Mouse (Mus musculus) intestine, postnatal 0 days (tissue): ENCODE results near the gene Zranb3. TPM values are rescaled to one million over a fixed set of nuclear protein-coding genes. Genes with fewer than 3 reads are reported as not detected.
A peak's percentile ranks its signal among the peaks of the same experiment; 100 is the strongest.

Experiments
- ATAC-seq: fragments of 200-750 bp; cut with Nextera tagmentation; 2 replicates; pipeline ENCODE4 v1.8.0; 2017; ENCODE audit warnings: mild to moderate bottlenecking, moderate TSS enrichment, moderate library complexity
- H3K27ac ChIP-seq: fragments of 300-500 bp; sonication (generic); 2 replicates; pipeline ENCODE4 v1.5.1; 2014; ENCODE audit warnings: mild to moderate bottlenecking, low read depth, low read length, moderate library complexity
- H3K27me3 ChIP-seq: fragments of 300-500 bp; sonication (generic); replicated peaks from 2 replicates; pipeline ENCODE4 v1.6.1; 2014; ENCODE audit warnings: low read length, mixed read lengths; ENCODE audit not compliant: control insufficient read depth, insufficient read depth
- H3K36me3 ChIP-seq: fragments of 300-500 bp; sonication (generic); 2 replicates; pipeline ENCODE4 v1.6.1; 2014; ENCODE audit warnings: mild to moderate bottlenecking, moderate library complexity; ENCODE audit not compliant: control insufficient read depth, insufficient read depth
- H3K4me1 ChIP-seq: fragments of 300-500 bp; sonication (generic); replicated peaks from 2 replicates; pipeline ENCODE4 v1.6.1; 2014; ENCODE audit warnings: antibody characterized with exemption, low read length, mixed read lengths; ENCODE audit not compliant: control insufficient read depth, insufficient read depth
- H3K4me2 ChIP-seq: fragments of 300-500 bp; sonication (generic); replicated peaks from 2 replicates; pipeline ENCODE4 v1.6.1; 2014; ENCODE audit warnings: low read depth, mild to moderate bottlenecking, moderate library complexity
- H3K4me3 ChIP-seq: fragments of 300-500 bp; sonication (generic); 2 replicates; pipeline ENCODE4 v1.5.1; 2014; ENCODE audit warnings: low read depth, low read length
- H3K9ac ChIP-seq: fragments of 300-500 bp; sonication (generic); 2 replicates; pipeline ENCODE4 v1.6.1; 2014; ENCODE audit warnings: mild to moderate bottlenecking, low read depth, low read length
- H3K9me3 ChIP-seq: fragments of 300-500 bp; sonication (generic); 2 replicates; pipeline ENCODE4 v1.6.1; 2016; ENCODE audit warnings: mixed run types; ENCODE audit not compliant: control insufficient read depth
- CTCF ChIP-seq: sonication (generic); IDR thresholded peaks from 2 replicates; pipeline ENCODE4 v1.5.1; 2016; ENCODE audit warnings: low read depth, mild to moderate bottlenecking, control low read depth, antibody characterized with exemption, moderate library complexity
- WGBS: fragments of 180-500 bp; shearing (Covaris S2); extraction: QIAGEN DNeasy Blood & Tissue Kit; methylation state at CpG from one replicate; pipeline ENCODE4 v1.1.7; 2014; 5-methylcytosine and 5-hydroxymethylcytosine counted together
- polyA plus RNA-seq: library from polyadenylated mRNA; unstranded; fragments of >200 nt; fragmentation: Nextera tagmentation; extraction: Ambion mirVana; gene quantifications from 2 replicates; pipeline ENCODE4 v1.2.1, GENCODE M21; 2015

Gene Zranb3
- polyA plus RNA-seq, 1 experiment from 2014 or later = 1.4 TPM

GRCm38 (mm10) chr1:128102251-128102640, 601 bp downstream of the Zranb3 start:
- Histone ChIP-seq H3K4me3 (peak overlapping the region; percentile 90), H3K4me1 (no peaks in the 10 kb centered on the region), H3K36me3 (no peaks in the 10 kb centered on the region), H3K9ac (no peak overlapping the region), H3K27me3 (no peaks in the 10 kb centered on the region), H3K4me2 (peak overlapping the region; percentile 75), H3K27ac (peak overlapping the region; percentile 71), H3K9me3 (no peaks in the 10 kb centered on the region)
- under 1% methylated on average over 15 of the region's 15 CpGs for WGBS
- no peak for TF ChIP-seq CTCF
- ATAC-seq = peak; percentile 6; the same call in 1 of the 2 replicates

GRCm38 (mm10) chr1:128098309-128098708, 4.5 kb downstream of the Zranb3 start:
- Histone ChIP-seq H3K9me3 (no peaks in the 10 kb centered on the region), H3K4me1 (no peaks in the 10 kb centered on the region), H3K36me3 (no peaks in the 10 kb centered on the region), H3K9ac (no peak overlapping the region), H3K4me3 (no peak overlapping the region), H3K27ac (no peak overlapping the region), H3K27me3 (no peaks in the 10 kb centered on the region), H3K4me2 (no peak overlapping the region)
- no peak for TF ChIP-seq CTCF
- 90% methylated on average over 1 of the region's 1 CpGs for WGBS
- no peak for ATAC-seq

GRCm38 (mm10) chr1:128094686-128095085, 8.2 kb downstream of the Zranb3 start:
- H3K9ac ChIP-seq = no peak overlapping the region
- no peak for ATAC-seq
- H3K4me3 ChIP-seq = no peak overlapping the region
- H3K4me2 ChIP-seq = no peak overlapping the region
- WGBS = 78% methylated on average over 2 of the region's 2 CpGs
- H3K27me3 ChIP-seq = no peaks in the 10 kb centered on the region
- TF ChIP-seq CTCF = no peak
- no peaks in the 10 kb centered on the region for H3K4me1 ChIP-seq
- no peaks in the 10 kb centered on the region for H3K9me3 ChIP-seq
- H3K36me3 ChIP-seq = no peaks in the 10 kb centered on the region; the same call in 1 of the 2 replicates
- no peak overlapping the region for H3K27ac ChIP-seq

GRCm38 (mm10) chr1:128082800-128083199, 20.0 kb downstream of the Zranb3 start:
- H3K4me2 ChIP-seq = no peak overlapping the region
- no peak for TF ChIP-seq CTCF
- WGBS = 91% methylated on average over 7 of the region's 7 CpGs
- no peaks in the 10 kb centered on the region for H3K27me3 ChIP-seq
- no peak for ATAC-seq
- H3K9ac ChIP-seq = no peak overlapping the region
- no peaks in the 10 kb centered on the region for H3K9me3 ChIP-seq
- H3K36me3 ChIP-seq = no peaks in the 10 kb centered on the region
- no peak overlapping the region for H3K27ac ChIP-seq
- no peaks in the 10 kb centered on the region for H3K4me1 ChIP-seq
- no peak overlapping the region for H3K4me3 ChIP-seq

GRCm38 (mm10) chr1:128081873-128082272, 21.0 kb downstream of the Zranb3 start:
- Histone ChIP-seq H3K27ac (no peak overlapping the region), H3K9me3 (no peaks in the 10 kb centered on the region), H3K4me2 (no peak overlapping the region), H3K36me3 (no peaks in the 10 kb centered on the region), H3K4me1 (no peaks in the 10 kb centered on the region), H3K9ac (no peak overlapping the region), H3K27me3 (no peaks in the 10 kb centered on the region), H3K4me3 (no peak overlapping the region)
- TF ChIP-seq CTCF = no peak
- ATAC-seq = no peak
- 54% methylated on average over 7 of the region's 7 CpGs for WGBS

- Histone ChIP-seq H3K4me3 (no peak overlapping the region), H3K27ac (no peak overlapping the region), H3K27me3 (no peaks in the 10 kb centered on the region), H3K9me3 (no peaks in the 10 kb centered on the region), H3K36me3 (no peaks in the 10 kb centered on the region), H3K9ac (no peak overlapping the region), H3K4me2 (no peak overlapping the region), H3K4me1 (no peaks in the 10 kb centered on the region)
- TF ChIP-seq CTCF = no peak
- 70% methylated on average over 5 of the region's 5 CpGs for WGBS
- ATAC-seq = no peak
These were observed 21.7 kb downstream of the Zranb3 start for GRCm38 (mm10) chr1:128080936-128081696.
